Mouse (Mus musculus): ENCODE measurements at regions not wholly inside any gene's neighbourhood (a gene's known extent, or its start where the extent isn't known, plus 50 kb on each side); places are given as distances from the start of the nearest gene placed in this dataset.

DNA sequence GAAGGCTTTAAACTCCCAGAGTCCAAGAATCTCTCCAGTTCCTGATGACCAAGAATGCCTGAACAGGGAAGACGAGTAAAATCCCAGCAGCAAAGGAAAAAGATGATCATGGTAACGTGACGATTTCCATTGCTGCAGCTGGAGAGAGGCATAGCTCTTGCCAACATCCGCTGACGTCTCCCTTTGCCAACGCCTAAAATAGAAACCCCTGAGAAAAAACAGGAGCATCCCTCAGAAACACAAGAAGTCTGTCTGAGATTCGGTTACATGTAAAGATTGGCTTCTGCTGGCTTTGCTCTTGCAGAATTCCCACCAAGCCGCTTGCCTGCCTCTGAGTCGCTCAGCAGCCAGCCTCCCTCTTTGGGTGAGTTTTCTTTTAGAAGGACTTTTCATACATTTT lies 290.3 kb upstream of the Nt5c1b start:
- H3K9me3 ChIP-seq (ENCODE audit: control insufficient read depth, insufficient read depth, low read depth, low read length): no peaks in the 10 kb centered on the region
- H3K4me1 ChIP-seq (ENCODE audit: control insufficient read depth in 2 of 2, insufficient read depth in 2 of 2, low read length in 2 of 2, poor library complexity in 1 of 2): no peaks in the 10 kb centered on the region
- DNase-seq (ENCODE audit: low read depth, low spot score): no peak
- TF ChIP-seq CHD2 (IDR thresholded peaks at IDR 0.05; ENCODE audit: low read depth, low read length) (no peak), ZNF384 (IDR thresholded peaks at IDR 0.05; ENCODE audit: low read depth, low read length) (no peak), ZC3H11A (IDR thresholded peaks at IDR 0.05; ENCODE audit: borderline replicate concordance, low read depth, low read length) (no peak), MAFK (IDR thresholded peaks at IDR 0.05; ENCODE audit: insufficient read depth, low read depth, low read length) (no peak), HCFC1 (IDR thresholded peaks at IDR 0.05; ENCODE audit: borderline replicate concordance, insufficient read depth, low read length) (no peak)
- no peak overlapping the region for H3K4me3 ChIP-seq (ENCODE audit: insufficient read depth in 1 of 2, low read depth in 1 of 2, low read length in 2 of 2, poor library complexity in 1 of 2, severe bottlenecking in 1 of 2)
- no peak overlapping the region for H3K9ac ChIP-seq (ENCODE audit: insufficient read depth, low read depth, low read length, poor library complexity, severe bottlenecking)
- no peak overlapping the region for H3K27ac ChIP-seq (ENCODE audit: insufficient read depth, low read depth, low read length, poor library complexity, severe bottlenecking)
- no peaks in the 10 kb centered on the region for H3K36me3 ChIP-seq (ENCODE audit: control insufficient read depth, insufficient read depth, low read length, poor library complexity, severe bottlenecking)
- in situ Hi-C loops (cut with MboI; ENCODE audit: low sequenced_read_pairs in 2 of 2, unreplicated experiment in 2 of 2): no loop called here

DNA sequence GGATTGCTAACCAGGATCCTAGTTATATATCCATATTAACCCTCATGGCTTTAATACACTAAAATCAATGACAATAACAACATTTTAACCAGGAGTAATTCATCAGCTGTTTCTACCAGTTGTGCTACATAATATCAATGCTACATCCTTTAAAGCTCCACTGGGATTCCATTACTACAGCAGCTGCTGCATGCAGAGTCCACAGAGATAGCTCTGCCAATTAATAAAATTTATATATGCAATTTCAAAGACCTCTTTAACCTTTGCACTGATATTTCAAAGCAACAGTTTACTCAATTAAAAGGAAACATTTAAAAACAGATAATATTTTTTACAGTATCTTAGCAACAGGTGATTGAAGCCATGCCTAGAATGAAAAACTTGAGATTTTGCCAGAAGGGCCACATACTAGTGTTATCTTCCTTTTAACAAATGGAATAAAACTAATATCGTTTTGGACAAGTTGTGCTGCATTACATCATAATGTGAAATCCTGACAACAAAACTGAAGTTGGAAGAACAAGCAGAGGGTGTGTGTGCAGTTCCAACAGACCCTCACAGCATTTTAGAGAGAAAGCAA lies 256.8 kb upstream of the Nt5c1b start:
- Histone ChIP-seq H3K9ac (ENCODE audit: insufficient read depth, low read depth, low read length, poor library complexity, severe bottlenecking) (no peak overlapping the region), H3K36me3 (ENCODE audit: control insufficient read depth, insufficient read depth, low read length, poor library complexity, severe bottlenecking) (no peaks in the 10 kb centered on the region), H3K4me3 (ENCODE audit: insufficient read depth in 1 of 2, low read depth in 1 of 2, low read length in 2 of 2, poor library complexity in 1 of 2, severe bottlenecking in 1 of 2) (no peak overlapping the region), H3K27ac (ENCODE audit: insufficient read depth, low read depth, low read length, poor library complexity, severe bottlenecking) (no peak overlapping the region), H3K4me1 (ENCODE audit: control insufficient read depth in 2 of 2, insufficient read depth in 2 of 2, low read length in 2 of 2, poor library complexity in 1 of 2) (no peaks in the 10 kb centered on the region), H3K9me3 (ENCODE audit: control insufficient read depth, insufficient read depth, low read depth, low read length) (no peaks in the 10 kb centered on the region)
- TF ChIP-seq MAFK (IDR thresholded peaks at IDR 0.05; ENCODE audit: insufficient read depth, low read depth, low read length): no peak
- no peak for TF ChIP-seq ZC3H11A (IDR thresholded peaks at IDR 0.05; ENCODE audit: borderline replicate concordance, low read depth, low read length)
- TF ChIP-seq HCFC1 (IDR thresholded peaks at IDR 0.05; ENCODE audit: borderline replicate concordance, insufficient read depth, low read length): no peak
- no peak for TF ChIP-seq CHD2 (IDR thresholded peaks at IDR 0.05; ENCODE audit: low read depth, low read length)
- no peak for TF ChIP-seq ZNF384 (IDR thresholded peaks at IDR 0.05; ENCODE audit: low read depth, low read length)
- in situ Hi-C loops (cut with MboI; ENCODE audit: low sequenced_read_pairs in 2 of 2, unreplicated experiment in 2 of 2): no loop called here
- DNase-seq (ENCODE audit: low read depth, low spot score): no peak

DNA sequence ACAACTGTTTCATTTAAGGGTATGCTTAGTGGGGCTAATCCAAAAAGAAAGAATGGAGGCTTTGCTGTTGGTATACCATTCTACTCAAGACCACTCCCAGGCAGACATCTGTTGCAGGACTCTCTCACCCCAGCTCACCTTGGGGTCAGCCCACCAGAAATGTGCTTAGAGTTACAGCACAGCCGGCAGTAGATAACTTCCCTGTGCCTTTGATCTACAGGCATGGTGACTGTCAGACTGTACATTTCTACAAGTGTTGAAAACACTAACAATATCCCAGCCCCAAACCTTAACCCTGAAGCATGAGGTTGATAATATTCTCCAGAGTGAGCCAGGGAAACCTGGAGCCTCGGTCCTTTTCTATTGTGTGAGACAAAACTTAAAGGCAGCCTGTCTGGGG lies 247.7 kb upstream of the Nt5c1b start:
- Histone ChIP-seq H3K9me3 (ENCODE audit: control insufficient read depth, insufficient read depth, low read depth, low read length) (no peaks in the 10 kb centered on the region), H3K27ac (ENCODE audit: insufficient read depth, low read depth, low read length, poor library complexity, severe bottlenecking) (no peak overlapping the region), H3K4me1 (ENCODE audit: control insufficient read depth in 2 of 2, insufficient read depth in 2 of 2, low read length in 2 of 2, poor library complexity in 1 of 2) (no peaks in the 10 kb centered on the region), H3K9ac (ENCODE audit: insufficient read depth, low read depth, low read length, poor library complexity, severe bottlenecking) (no peak overlapping the region), H3K4me3 (ENCODE audit: insufficient read depth in 1 of 2, low read depth in 1 of 2, low read length in 2 of 2, poor library complexity in 1 of 2, severe bottlenecking in 1 of 2) (no peak overlapping the region), H3K36me3 (ENCODE audit: control insufficient read depth, insufficient read depth, low read length, poor library complexity, severe bottlenecking) (no peaks in the 10 kb centered on the region)
- in situ Hi-C loops (cut with MboI; ENCODE audit: low sequenced_read_pairs in 2 of 2, unreplicated experiment in 2 of 2): no loop called here
- TF ChIP-seq MAFK (IDR thresholded peaks at IDR 0.05; ENCODE audit: insufficient read depth, low read depth, low read length): no peak
- TF ChIP-seq HCFC1 (IDR thresholded peaks at IDR 0.05; ENCODE audit: borderline replicate concordance, insufficient read depth, low read length): no peak
- no peak for TF ChIP-seq CHD2 (IDR thresholded peaks at IDR 0.05; ENCODE audit: low read depth, low read length)
- TF ChIP-seq ZNF384 (IDR thresholded peaks at IDR 0.05; ENCODE audit: low read depth, low read length): no peak
- no peak for TF ChIP-seq ZC3H11A (IDR thresholded peaks at IDR 0.05; ENCODE audit: borderline replicate concordance, low read depth, low read length)
- DNase-seq (ENCODE audit: low read depth, low spot score): no peak

DNA sequence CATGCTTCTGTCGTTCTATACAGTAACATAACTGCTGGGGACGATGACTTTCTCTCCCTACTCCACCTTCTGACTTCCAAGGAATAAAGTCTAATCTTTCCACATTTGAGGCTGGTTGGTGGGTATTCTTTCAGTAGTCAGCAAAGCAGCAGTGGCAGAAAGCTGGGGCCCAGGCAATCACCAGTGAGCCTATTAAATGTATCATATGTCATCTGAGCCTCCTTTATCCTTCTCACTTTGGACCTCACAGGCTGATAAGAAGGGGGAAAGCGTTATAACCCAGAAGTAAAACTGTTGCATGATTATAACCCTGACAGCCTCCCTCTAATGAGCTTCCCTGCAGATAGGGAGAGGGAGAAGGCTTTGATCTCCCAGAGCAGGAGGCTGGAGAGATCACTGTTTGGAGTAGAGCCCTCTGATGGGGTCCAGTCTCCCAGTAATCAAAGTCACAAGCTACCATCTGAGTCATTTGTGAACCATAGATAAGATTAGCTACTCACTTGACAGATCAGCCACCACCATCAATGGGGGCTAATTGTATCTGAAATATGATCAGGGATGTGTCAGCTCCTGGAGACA lies 241.7 kb upstream of the Nt5c1b start:
- Histone ChIP-seq H3K36me3 (ENCODE audit: control insufficient read depth, insufficient read depth, low read length, poor library complexity, severe bottlenecking) (no peaks in the 10 kb centered on the region), H3K4me1 (ENCODE audit: control insufficient read depth in 2 of 2, insufficient read depth in 2 of 2, low read length in 2 of 2, poor library complexity in 1 of 2) (no peaks in the 10 kb centered on the region), H3K27ac (ENCODE audit: insufficient read depth, low read depth, low read length, poor library complexity, severe bottlenecking) (no peak overlapping the region), H3K4me3 (ENCODE audit: insufficient read depth in 1 of 2, low read depth in 1 of 2, low read length in 2 of 2, poor library complexity in 1 of 2, severe bottlenecking in 1 of 2) (no peak overlapping the region), H3K9me3 (ENCODE audit: control insufficient read depth, insufficient read depth, low read depth, low read length) (no peaks in the 10 kb centered on the region), H3K9ac (ENCODE audit: insufficient read depth, low read depth, low read length, poor library complexity, severe bottlenecking) (no peak overlapping the region)
- in situ Hi-C loops (cut with MboI; ENCODE audit: low sequenced_read_pairs in 2 of 2, unreplicated experiment in 2 of 2): no loop called here
- no peak for DNase-seq (ENCODE audit: low read depth, low spot score)
- TF ChIP-seq HCFC1 (IDR thresholded peaks at IDR 0.05; ENCODE audit: borderline replicate concordance, insufficient read depth, low read length): no peak
- TF ChIP-seq MAFK (IDR thresholded peaks at IDR 0.05; ENCODE audit: insufficient read depth, low read depth, low read length): no peak
- no peak for TF ChIP-seq CHD2 (IDR thresholded peaks at IDR 0.05; ENCODE audit: low read depth, low read length)
- no peak for TF ChIP-seq ZC3H11A (IDR thresholded peaks at IDR 0.05; ENCODE audit: borderline replicate concordance, low read depth, low read length)
- TF ChIP-seq ZNF384 (IDR thresholded peaks at IDR 0.05; ENCODE audit: low read depth, low read length): no peak

Measured in ES-E14 (cell line).